Mouse (Mus musculus) small intestine, adult 2 months (tissue): ENCODE results near the gene Slc28a1. TPM values are rescaled to one million over a fixed set of nuclear protein-coding genes. Genes with fewer than 3 reads are reported as not detected.
A peak's percentile ranks its signal among the peaks of the same experiment; 100 is the strongest.

Source experiments
- H3K27ac ChIP-seq: fragments of 200-500 bp; 2 replicates; pipeline ENCODE4 v1.5.1; 2012; ENCODE audit warnings: low read depth, low read length, control low read depth, inconsistent platforms; ENCODE audit not compliant: insufficient read depth
- H3K27me3 ChIP-seq: fragments of 200-500 bp; 2 replicates; pipeline ENCODE4 v1.6.1; 2012; ENCODE audit warnings: mild to moderate bottlenecking, moderate library complexity, low read length, inconsistent platforms; ENCODE audit not compliant: control insufficient read depth, insufficient read depth
- H3K36me3 ChIP-seq: fragments of 200-500 bp; 2 replicates; pipeline ENCODE4 v1.6.1; 2012; ENCODE audit warnings: mild to moderate bottlenecking, low read length, control low read depth, inconsistent platforms; ENCODE audit not compliant: control insufficient read depth, insufficient read depth
- H3K4me1 ChIP-seq: fragments of 200-500 bp; 2 replicates; pipeline ENCODE4 v1.6.1; 2012; ENCODE audit warnings: low read length, inconsistent platforms, mixed read lengths; ENCODE audit not compliant: control insufficient read depth, insufficient read depth, insufficient read length
- H3K4me3 ChIP-seq: fragments of 200-500 bp; 2 replicates; pipeline ENCODE4 v1.5.1; 2012; ENCODE audit warnings: low read depth, mild to moderate bottlenecking, control low read depth, inconsistent platforms, low read length, moderate library complexity
- CTCF ChIP-seq: fragments of 200-500 bp; IDR thresholded peaks from 2 replicates; pipeline ENCODE4 v1.5.1; 2012; ENCODE audit warnings: low read depth, mild to moderate bottlenecking, control low read depth, inconsistent platforms, low read length, moderate library complexity, mixed read lengths; ENCODE audit not compliant: insufficient replicate concordance, insufficient read length; ENCODE audit errors: extremely low read depth
- POLR2A ChIP-seq: fragments of 200-500 bp; IDR thresholded peaks from 2 replicates; pipeline ENCODE4 v1.6.1; 2012; ENCODE audit warnings: low read depth, mild to moderate bottlenecking, control low read depth, inconsistent platforms, low read length, moderate library complexity
- WGBS: fragments of 180-500 bp; shearing (Covaris S2); methylation state at CpG from one replicate; pipeline ENCODE4 v1.1.7; 2018; 5-methylcytosine and 5-hydroxymethylcytosine counted together
- polyA plus RNA-seq: library from polyadenylated mRNA; depleted of rRNA; stranded (reverse); fragments of >200 nt; gene quantifications from 2 replicates; pipeline ENCODE4 v1.2.3, GENCODE M21; 2012; rRNA removed

The Slc28a1 gene
- polyA plus RNA-seq: 40.5 and 94.4 TPM in 2 replicates

GRCm38 (mm10) chr7:81114555-81114954, at the start of gene Slc28a1:
Gene Slc28a1 (plus strand): TSS chr7:81114799.
- peaks cover 28% of the 10 kb centered on the region; the same call in 1 of the 2 replicates for H3K4me1 ChIP-seq
- no peaks in the 10 kb centered on the region for H3K27me3 ChIP-seq
- H3K27ac ChIP-seq: peak within 1 kb of the TSS; percentile 80
- H3K4me3 ChIP-seq: peak within 1 kb of the TSS; percentile 52
- TF ChIP-seq POLR2A: peak; percentile 49; the same call in 1 of the 2 replicates
- no peak for TF ChIP-seq CTCF
- no peaks in the 10 kb centered on the region for H3K36me3 ChIP-seq
- WGBS: 42% methylated on average over 6 of the region's 6 CpGs

DNA sequence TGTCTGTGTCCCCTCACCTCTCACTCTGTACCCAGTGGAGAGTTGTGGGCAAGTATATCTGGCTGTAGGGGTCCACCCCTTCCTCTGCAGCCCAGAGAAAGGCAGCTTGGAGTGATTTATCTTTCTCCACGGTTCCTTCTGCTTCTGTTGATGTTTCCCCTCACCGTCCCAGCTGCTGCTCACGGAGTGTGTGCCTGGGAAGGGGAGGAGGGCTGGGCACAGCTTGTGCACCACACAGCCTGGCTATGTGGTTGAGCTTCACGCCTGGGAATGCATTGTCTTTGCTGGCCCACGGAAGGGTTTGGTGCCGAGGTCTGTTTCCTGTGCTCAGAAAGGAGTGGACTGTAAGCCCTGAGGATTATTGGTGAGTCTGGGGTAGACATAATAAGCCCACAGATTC, 47.9 kb upstream of the Slc28a1 start:
- no peaks in the 10 kb centered on the region for H3K27me3 ChIP-seq
- no peak overlapping the region for H3K4me3 ChIP-seq
- no peak overlapping the region for H3K27ac ChIP-seq
- no peaks in the 10 kb centered on the region for H3K4me1 ChIP-seq
- TF ChIP-seq POLR2A (no peak), CTCF (no peak)
- WGBS: 49% methylated on average over 6 of the region's 6 CpGs
- H3K36me3 ChIP-seq: no peaks in the 10 kb centered on the region

DNA sequence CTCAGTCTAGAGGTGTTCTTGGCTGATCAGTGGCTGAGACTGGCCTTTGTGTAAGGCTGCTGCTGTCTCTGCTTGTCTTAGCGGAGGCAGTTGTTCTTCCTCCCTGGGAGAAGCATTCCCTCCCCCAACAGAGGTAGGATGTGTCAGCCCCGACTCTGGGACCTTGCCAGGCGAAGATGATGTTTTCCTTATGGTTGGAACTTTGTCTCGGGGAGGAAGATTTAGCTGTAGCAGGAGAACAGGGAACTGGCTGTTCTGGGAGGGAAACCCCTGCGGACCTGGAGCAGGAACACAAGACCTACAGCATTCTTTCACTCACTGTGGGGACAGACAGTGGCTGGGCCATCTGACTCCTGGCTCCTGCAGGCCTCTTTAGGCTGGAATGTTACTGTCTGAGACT, 42.1 kb upstream of the Slc28a1 start:
- Histone ChIP-seq H3K36me3 (no peaks in the 10 kb centered on the region), H3K27ac (no peak overlapping the region), H3K27me3 (no peaks in the 10 kb centered on the region), H3K4me3 (no peak overlapping the region), H3K4me1 (peaks cover 7% of the 10 kb centered on the region)
- TF ChIP-seq CTCF (no peak), POLR2A (no peak)
- 41% methylated on average over 5 of the region's 5 CpGs for WGBS

- WGBS: 93% methylated on average over 5 of the region's 5 CpGs
- Histone ChIP-seq H3K27me3 (no peaks in the 10 kb centered on the region), H3K4me3 (no peak overlapping the region), H3K36me3 (no peaks in the 10 kb centered on the region), H3K27ac (no peak overlapping the region), H3K4me1 (peaks cover 7% of the 10 kb centered on the region)
- no peak for TF ChIP-seq POLR2A
- TF ChIP-seq CTCF: peak; percentile 57; the same call in 1 of the 2 replicates
These were observed 41.3 kb upstream of the Slc28a1 start for GRCm38 (mm10) chr7:81073273-81073672.

DNA sequence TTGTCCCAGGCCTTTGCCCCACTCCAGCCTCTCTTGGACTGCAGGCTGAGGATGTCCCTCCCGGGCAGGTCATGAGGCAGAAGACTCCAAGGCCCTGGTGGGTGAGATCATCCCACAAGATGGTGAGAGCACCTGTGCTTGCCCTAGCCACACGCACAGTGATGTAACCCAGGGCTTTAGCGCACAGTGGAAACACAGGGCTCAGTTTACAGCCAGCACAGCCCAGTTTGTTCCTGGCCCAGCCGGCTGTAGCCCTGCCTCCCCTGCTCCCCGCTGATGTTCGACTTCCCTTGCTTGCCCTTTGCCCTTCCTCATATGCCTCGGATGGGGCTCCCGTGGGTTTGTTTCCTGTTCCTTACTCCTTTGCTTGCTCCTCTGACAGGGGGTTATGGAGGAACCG, 40.1 kb upstream of the Slc28a1 start:
- TF ChIP-seq CTCF (no peak), POLR2A (no peak)
- 15% methylated on average over 9 of the region's 9 CpGs for WGBS
- peaks cover 7% of the 10 kb centered on the region for H3K4me1 ChIP-seq
- H3K27me3 ChIP-seq: no peaks in the 10 kb centered on the region
- H3K27ac ChIP-seq: no peak overlapping the region
- no peak overlapping the region for H3K4me3 ChIP-seq
- no peaks in the 10 kb centered on the region for H3K36me3 ChIP-seq

DNA sequence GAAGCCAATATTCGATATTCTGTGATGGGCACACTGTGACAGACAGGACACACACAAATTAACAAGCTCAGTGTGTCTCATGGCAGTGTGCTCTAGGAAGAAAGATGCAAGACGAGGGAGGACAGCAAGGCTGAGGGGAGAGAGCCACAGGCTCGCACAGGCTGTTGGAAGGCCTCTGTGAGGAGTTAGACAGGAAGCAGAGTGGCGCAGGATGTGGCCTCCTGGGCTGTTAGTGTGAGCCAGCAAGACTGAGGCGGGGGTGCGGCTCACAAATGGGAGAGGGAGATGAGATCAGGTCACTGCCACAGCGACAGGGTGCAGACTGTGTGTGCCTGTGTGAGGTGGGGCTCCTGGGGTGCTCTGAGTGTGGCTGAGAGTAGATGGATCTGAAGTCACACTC, 39.3 kb upstream of the Slc28a1 start:
- WGBS: 65% methylated on average over 7 of the region's 7 CpGs
- Histone ChIP-seq H3K4me1 (peaks cover 7% of the 10 kb centered on the region), H3K4me3 (no peak overlapping the region), H3K27me3 (no peaks in the 10 kb centered on the region), H3K36me3 (no peaks in the 10 kb centered on the region), H3K27ac (no peak overlapping the region)
- TF ChIP-seq CTCF (no peak), POLR2A (no peak)

- 92% methylated on average over 5 of the region's 5 CpGs for WGBS
- H3K27ac ChIP-seq: no peak overlapping the region
- no peak for TF ChIP-seq POLR2A
- TF ChIP-seq CTCF: no peak
- no peak overlapping the region for H3K4me3 ChIP-seq
- no peaks in the 10 kb centered on the region for H3K27me3 ChIP-seq
- H3K4me1 ChIP-seq: peaks cover 7% of the 10 kb centered on the region
- H3K36me3 ChIP-seq: no peaks in the 10 kb centered on the region
These were observed 38.9 kb upstream of the Slc28a1 start for GRCm38 (mm10) chr7:81075732-81076131.
